Mouse (Mus musculus) limb, embryonic 14.5 days (tissue): ENCODE measurements at regions not wholly inside any gene's neighbourhood (a gene's known extent, or its start where the extent isn't known, plus 50 kb on each side); places are given as distances from the start of the nearest gene placed in this dataset.

Experiments
- ATAC-seq: fragments of 200-750 bp; cut with Nextera tagmentation; 2 replicates; pipeline ENCODE4 v1.8.0; 2017; ENCODE audit warnings: low read depth, moderate number of reproducible peaks, moderate TSS enrichment; ENCODE audit not compliant: low FRiP score
- DNase-seq: peaks from one replicate; pipeline ENCODE4 v3.0.0-alpha.2; 2015; ENCODE audit warnings: low spot score
- H3K27ac ChIP-seq: fragments of 300-500 bp; sonication (generic); replicated peaks from 2 replicates; pipeline ENCODE4 v1.5.1; 2014; ENCODE audit warnings: low read depth, mild to moderate bottlenecking, low read length, moderate library complexity, mixed read lengths
- H3K27me3 ChIP-seq: fragments of 300-500 bp; sonication (generic); 2 replicates; pipeline ENCODE4 v1.6.1; 2014; ENCODE audit warnings: low read length, mixed read lengths; ENCODE audit not compliant: control insufficient read depth, insufficient read depth
- H3K36me3 ChIP-seq: fragments of 300-500 bp; sonication (generic); 2 replicates; pipeline ENCODE4 v1.6.1; 2014; ENCODE audit warnings: mild to moderate bottlenecking, low read length, moderate library complexity, mixed read lengths; ENCODE audit not compliant: control insufficient read depth, insufficient read depth
- H3K4me1 ChIP-seq: fragments of 300-500 bp; sonication (generic); 2 replicates; pipeline ENCODE4 v1.6.1; 2014; ENCODE audit warnings: antibody characterized with exemption, low read length, mixed read lengths; ENCODE audit not compliant: control insufficient read depth, insufficient read depth
- H3K4me2 ChIP-seq: fragments of 300-500 bp; sonication (generic); replicated peaks from 2 replicates; pipeline ENCODE4 v1.6.1; 2014; ENCODE audit warnings: low read depth, mild to moderate bottlenecking, low read length, moderate library complexity; ENCODE audit not compliant: severe bottlenecking
- H3K4me3 ChIP-seq: fragments of 300-500 bp; sonication (generic); replicated peaks from 2 replicates; pipeline ENCODE4 v1.5.1; 2014; ENCODE audit warnings: low read length
- H3K9ac ChIP-seq: fragments of 300-500 bp; sonication (generic); 2 replicates; pipeline ENCODE4 v1.6.1; 2014; ENCODE audit warnings: mild to moderate bottlenecking, low read depth, low read length, moderate library complexity; ENCODE audit not compliant: severe bottlenecking
- H3K9me3 ChIP-seq: fragments of 300-500 bp; sonication (generic); 2 replicates; pipeline ENCODE4 v1.6.1; 2016; ENCODE audit warnings: low read length; ENCODE audit not compliant: control insufficient read depth
- POLR2A ChIP-seq: fragments of 200-500 bp; IDR thresholded peaks from 2 replicates; pipeline ENCODE4 v1.8.0; 2012; ENCODE audit warnings: inconsistent platforms, mild to moderate bottlenecking, moderate library complexity, borderline replicate concordance; ENCODE audit not compliant: insufficient read depth, insufficient read length; ENCODE audit errors: extremely low read depth
- WGBS: fragments of 180-500 bp; shearing (Covaris S2); extraction: QIAGEN DNeasy Blood & Tissue Kit; methylation state at CpG from one replicate; pipeline ENCODE4 v1.1.7; 2014; 5-methylcytosine and 5-hydroxymethylcytosine counted together

GRCm38 (mm10) chr17:45866876-45867652, 133.4 kb upstream of the 1600014C23Rik start:
- peaks cover 11% of the 10 kb centered on the region; the same call in 1 of the 2 replicates for H3K4me1 ChIP-seq
- H3K9ac ChIP-seq, result no peak overlapping the region
- H3K4me2 ChIP-seq, result no peak overlapping the region
- no peaks in the 10 kb centered on the region for H3K36me3 ChIP-seq
- no peak overlapping the region for H3K4me3 ChIP-seq
- ATAC-seq, result no peak
- peak; percentile 34 for DNase-seq
- H3K9me3 ChIP-seq, result no peaks in the 10 kb centered on the region
- WGBS, result 71% methylated on average over 15 of the region's 15 CpGs
- no peak for TF ChIP-seq POLR2A
- H3K27me3 ChIP-seq, result no peaks in the 10 kb centered on the region
- H3K27ac ChIP-seq, result no peak overlapping the region

DNA sequence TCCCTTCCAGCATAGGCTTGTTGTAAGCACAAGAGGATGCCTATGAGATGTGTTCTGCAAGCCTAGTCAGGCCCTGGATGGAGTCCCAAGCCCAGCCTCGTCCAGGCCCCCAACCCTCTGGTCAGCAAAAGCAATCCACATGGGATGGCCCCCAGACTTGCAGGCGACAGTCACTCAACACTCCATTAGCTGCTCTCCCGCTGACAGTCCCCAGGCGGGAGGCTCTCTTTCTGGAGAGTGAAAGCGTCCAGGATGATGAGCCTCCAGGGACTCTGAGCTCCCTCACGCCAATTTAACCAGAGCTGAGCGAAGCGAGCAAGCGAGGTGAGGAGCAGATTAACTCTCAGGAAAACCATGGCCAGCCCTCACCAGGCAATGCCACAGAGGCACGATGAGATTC, 132.7 kb upstream of the 1600014C23Rik start:
- Histone ChIP-seq H3K9ac (no peak overlapping the region), H3K27ac (no peak overlapping the region), H3K4me1 (peaks cover 8% of the 10 kb centered on the region; the same call in 1 of the 2 replicates), H3K4me3 (no peak overlapping the region), H3K9me3 (no peaks in the 10 kb centered on the region), H3K27me3 (no peaks in the 10 kb centered on the region), H3K36me3 (no peaks in the 10 kb centered on the region), H3K4me2 (no peak overlapping the region)
- no peak for TF ChIP-seq POLR2A
- DNase-seq (no peak), ATAC-seq (no peak)
- 23% methylated on average over 10 of the region's 10 CpGs for WGBS

DNA sequence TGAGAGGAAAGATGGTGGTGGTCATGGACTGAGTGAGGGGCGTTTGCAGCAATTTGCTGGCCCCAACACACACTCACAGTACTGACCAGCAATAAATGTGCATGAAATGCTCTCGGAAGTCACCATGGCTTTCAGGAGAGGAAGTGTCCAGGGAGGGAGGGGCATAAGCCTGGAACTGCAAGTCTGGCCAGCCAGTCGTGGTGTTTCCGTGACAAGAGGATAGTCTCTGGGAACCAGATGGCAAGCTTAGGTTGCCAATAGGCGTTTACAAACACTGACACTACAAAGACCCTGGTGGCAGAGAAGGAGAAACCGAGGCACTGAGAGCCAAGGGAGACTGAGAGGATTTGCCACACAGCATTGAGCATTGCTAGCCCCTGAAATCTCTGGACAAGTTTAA, 132.3 kb upstream of the 1600014C23Rik start:
- Histone ChIP-seq H3K36me3 (no peaks in the 10 kb centered on the region), H3K27me3 (no peaks in the 10 kb centered on the region), H3K4me3 (no peak overlapping the region), H3K4me2 (no peak overlapping the region), H3K9me3 (no peaks in the 10 kb centered on the region), H3K27ac (no peak overlapping the region), H3K9ac (no peak overlapping the region), H3K4me1 (peaks cover 8% of the 10 kb centered on the region; the same call in 1 of the 2 replicates)
- DNase-seq (no peak), ATAC-seq (no peak)
- WGBS, result 57% methylated on average over 6 of the region's 6 CpGs
- TF ChIP-seq POLR2A, result no peak

DNA sequence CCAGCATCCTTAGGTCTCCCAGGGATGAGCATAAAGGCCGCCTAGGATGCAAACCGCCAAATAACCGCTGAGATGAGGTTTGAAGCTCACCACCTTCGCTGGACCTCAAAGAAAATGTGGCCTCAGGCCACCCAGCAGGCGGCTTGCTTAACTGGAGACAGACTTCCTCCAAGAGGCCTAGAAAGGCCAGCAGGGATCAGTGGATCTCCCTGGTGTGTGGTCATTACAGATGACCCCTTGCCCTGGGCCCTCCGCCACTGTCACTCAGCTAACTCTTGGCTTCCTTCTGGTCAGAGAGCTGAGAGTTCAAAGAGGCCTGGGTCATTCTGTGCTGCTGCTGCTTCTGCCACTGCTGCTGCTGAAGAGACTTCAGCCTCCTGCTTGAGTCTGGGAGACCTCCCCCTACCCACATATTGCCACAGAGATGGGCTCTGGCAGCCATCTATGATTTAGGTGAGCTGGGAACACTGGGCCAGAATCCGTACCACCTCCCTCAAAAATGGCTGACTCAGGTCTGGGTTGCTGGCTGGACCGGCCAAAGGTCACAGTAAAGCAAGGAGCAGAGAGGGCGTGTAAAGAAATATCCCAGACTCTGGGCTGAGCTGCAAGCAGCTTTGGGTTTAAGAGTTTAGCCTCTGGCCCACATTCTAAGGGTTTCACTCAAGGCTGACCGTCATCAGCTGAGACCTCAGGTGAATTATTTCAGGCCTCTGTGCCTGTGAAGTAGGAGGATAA, 130.0 kb upstream of the 1600014C23Rik start:
- Histone ChIP-seq H3K9me3 (no peaks in the 10 kb centered on the region; the same call in 1 of the 2 replicates), H3K27ac (no peak overlapping the region), H3K27me3 (no peaks in the 10 kb centered on the region), H3K4me1 (peaks cover 5% of the 10 kb centered on the region; the same call in 1 of the 2 replicates), H3K4me3 (no peak overlapping the region), H3K9ac (peak overlapping the region; percentile 21; the same call in 1 of the 2 replicates), H3K36me3 (no peaks in the 10 kb centered on the region), H3K4me2 (no peak overlapping the region)
- TF ChIP-seq POLR2A, result no peak
- 48% methylated on average over 10 of the region's 10 CpGs for WGBS
- no peak for ATAC-seq
- DNase-seq, result no peak

DNA sequence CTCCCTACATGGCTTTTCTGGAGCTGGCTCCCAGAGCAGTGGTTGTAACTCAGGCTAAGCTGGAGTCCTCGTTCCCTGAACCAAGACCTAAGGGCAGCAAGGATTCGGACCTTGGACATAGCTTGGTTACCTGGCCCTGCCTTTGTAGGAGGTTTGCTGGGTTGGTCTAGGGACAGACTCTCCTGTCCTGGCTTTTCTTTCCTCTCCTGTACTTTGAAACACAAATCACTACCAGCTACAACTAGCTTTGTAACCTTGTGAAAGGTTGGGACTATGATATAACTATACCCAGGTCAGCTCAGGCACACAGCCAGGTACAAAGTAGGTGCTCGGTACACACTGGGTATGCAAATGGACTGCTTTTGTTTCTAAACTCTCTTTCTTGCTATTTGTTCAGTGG, 129.4 kb upstream of the 1600014C23Rik start:
- Histone ChIP-seq H3K4me3 (no peak overlapping the region), H3K9me3 (no peaks in the 10 kb centered on the region; the same call in 1 of the 2 replicates), H3K4me2 (no peak overlapping the region), H3K36me3 (no peaks in the 10 kb centered on the region), H3K27ac (no peak overlapping the region), H3K27me3 (no peaks in the 10 kb centered on the region), H3K9ac (no peak overlapping the region), H3K4me1 (peaks cover 5% of the 10 kb centered on the region; the same call in 1 of the 2 replicates)
- 89% methylated on average over 3 of the region's 3 CpGs for WGBS
- ATAC-seq, result no peak
- no peak for DNase-seq
- no peak for TF ChIP-seq POLR2A
